Mouse (Mus musculus): Measurements from ENCODE around the gene Tmem245. TPM values are rescaled to one million over a fixed set of nuclear protein-coding genes. Genes with fewer than 3 reads are reported as not detected.
"Not testable (repeated sequence)": the region's sequence is repeated elsewhere in the genome, so short reads cannot be mapped to it uniquely, and the experiment has no call there.

The Tmem245 gene
- polyA plus RNA-seq, 1 experiment from 2014 or later: 23.1 TPM

DNA sequence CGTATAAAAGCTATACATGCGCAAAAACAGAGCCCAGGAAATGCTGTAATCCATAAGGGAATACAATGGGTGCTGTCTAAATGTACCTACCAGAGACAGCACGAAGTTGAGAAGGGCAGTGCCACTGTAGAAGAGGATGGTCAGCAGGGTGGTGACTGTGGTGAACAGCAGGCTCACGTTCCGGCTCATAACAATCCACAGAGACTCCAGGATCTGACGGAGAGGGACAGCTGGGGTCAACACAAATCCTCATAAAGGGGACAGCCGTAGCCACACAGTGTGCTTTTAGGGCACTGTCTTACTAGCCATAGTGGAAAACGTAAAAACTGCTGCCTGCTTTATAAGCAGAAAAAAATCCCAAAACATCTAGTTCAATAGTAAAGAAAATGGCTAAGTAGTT, 48.0 kb downstream of the Tmem245 start:
- Histone ChIP-seq H3K27ac (ENCODE audit: poor library complexity, severe bottlenecking) (no peak overlapping the region), H3K27me3 (replicated peaks) (no peaks in the 10 kb centered on the region), H3K36me3 (peaks cover 85% of the 10 kb centered on the region), H3K9ac (no peak overlapping the region), H3K4me2 (no peak overlapping the region), H3K4me3 (no peak overlapping the region), H3K9me3 (replicated peaks) (peaks cover 5% of the 10 kb centered on the region; the same call in 1 of the 2 replicates), H3K4me1 (replicated peaks) (0 out of 2 replicates have a peak, but pooled peaks cover 2% of the 10 kb centered on the region)
- ATAC-seq (ENCODE audit: insufficient number of reproducible peaks, low FRiP score): no peak
- WGBS: 87% methylated on average over 8 of the region's 8 CpGs

- ATAC-seq (ENCODE audit: insufficient number of reproducible peaks, low FRiP score): no peak
- Histone ChIP-seq H3K9ac (no peak overlapping the region), H3K4me2 (no peak overlapping the region), H3K36me3 (peaks cover 73% of the 10 kb centered on the region), H3K9me3 (replicated peaks) (peaks cover 8% of the 10 kb centered on the region; the same call in 1 of the 2 replicates), H3K4me3 (no peak overlapping the region), H3K4me1 (replicated peaks) (peaks cover 8% of the 10 kb centered on the region), H3K27ac (ENCODE audit: poor library complexity, severe bottlenecking) (no peak overlapping the region), H3K27me3 (replicated peaks) (no peaks in the 10 kb centered on the region)
- 74% methylated on average over 3 of the region's 3 CpGs for WGBS
Measured at GRCm38 (mm10) chr4:56897511-56897910, 49.7 kb downstream of the Tmem245 start.

- ATAC-seq (ENCODE audit: insufficient number of reproducible peaks, low FRiP score): no peak
- WGBS: 94% methylated on average over 3 of the region's 3 CpGs
- Histone ChIP-seq H3K9me3 (replicated peaks) (0 out of 2 replicates have a peak, but pooled peaks cover 3% of the 10 kb centered on the region), H3K4me3 (no peak overlapping the region), H3K27ac (ENCODE audit: poor library complexity, severe bottlenecking) (no peak overlapping the region), H3K9ac (no peak overlapping the region), H3K27me3 (replicated peaks) (no peaks in the 10 kb centered on the region), H3K4me1 (replicated peaks) (peaks cover 18% of the 10 kb centered on the region), H3K4me2 (no peak overlapping the region), H3K36me3 (peaks cover 59% of the 10 kb centered on the region)
Measured at GRCm38 (mm10) chr4:56894196-56894595, 53.0 kb downstream of the Tmem245 start.

DNA sequence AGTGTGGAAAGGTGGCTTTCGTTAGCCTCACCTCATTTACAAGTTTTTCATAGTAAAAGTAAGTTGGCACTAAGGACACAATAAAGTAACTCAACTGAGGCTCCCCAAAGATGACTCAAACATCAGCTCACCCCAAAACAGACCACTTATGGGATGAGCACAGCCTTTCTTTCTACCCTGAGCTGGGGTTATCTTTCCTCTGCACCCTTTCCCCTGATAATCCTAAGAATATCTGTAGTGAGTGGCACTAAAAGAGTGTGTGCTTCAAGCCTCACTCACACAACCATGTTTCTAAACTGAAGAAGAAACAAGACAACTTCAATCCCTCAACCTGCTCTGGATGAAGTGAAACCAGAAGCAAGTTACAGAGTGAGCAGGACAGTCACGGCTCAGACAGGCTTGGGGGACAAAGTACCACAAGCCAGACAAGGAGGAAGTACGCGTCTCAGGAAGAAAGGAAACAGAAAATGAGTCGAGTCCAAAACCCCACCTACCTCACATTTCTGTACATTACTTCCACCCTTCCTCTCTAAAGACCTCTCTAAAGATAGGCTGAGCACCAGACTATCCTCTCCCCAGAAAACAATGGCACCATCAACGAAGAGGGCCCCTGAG, 54.6 kb downstream of the Tmem245 start:
- Histone ChIP-seq H3K9me3 (replicated peaks) (0 out of 2 replicates have a peak, but pooled peaks cover 3% of the 10 kb centered on the region), H3K4me1 (replicated peaks) (peaks cover 19% of the 10 kb centered on the region), H3K27ac (ENCODE audit: poor library complexity, severe bottlenecking) (peak overlapping the region; percentile 35; the same call in 1 of the 2 replicates), H3K4me2 (no peak overlapping the region), H3K36me3 (peaks cover 54% of the 10 kb centered on the region), H3K27me3 (replicated peaks) (no peaks in the 10 kb centered on the region), H3K9ac (no peak overlapping the region), H3K4me3 (no peak overlapping the region)
- 71% methylated on average over 6 of the region's 6 CpGs for WGBS
- ATAC-seq (ENCODE audit: insufficient number of reproducible peaks, low FRiP score): no peak

DNA sequence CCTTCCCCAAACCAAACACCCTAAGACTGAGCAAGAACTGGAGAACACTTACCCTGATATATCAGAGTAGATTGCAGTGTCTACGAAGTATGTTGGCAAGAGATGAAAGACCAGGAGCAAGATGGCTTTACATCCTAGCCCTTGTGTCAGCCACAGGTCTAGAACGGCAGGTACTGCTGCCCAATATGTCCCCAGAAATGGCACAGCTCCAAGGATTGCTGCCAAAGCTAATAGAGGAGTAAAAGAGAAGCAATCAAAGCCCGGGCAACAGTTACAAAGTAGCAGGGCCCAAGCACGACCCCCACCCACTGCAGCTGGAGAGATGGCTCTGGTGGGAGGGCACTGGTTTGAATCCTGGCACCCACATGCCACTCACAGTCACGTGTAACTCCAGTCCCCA, 58.8 kb downstream of the Tmem245 start:
- 70% methylated on average over 5 of the region's 5 CpGs for WGBS
- H3K27me3 ChIP-seq (replicated peaks): no peaks in the 10 kb centered on the region
- no peak overlapping the region for H3K9ac ChIP-seq
- H3K27ac ChIP-seq (ENCODE audit: poor library complexity, severe bottlenecking): no peak overlapping the region
- H3K4me3 ChIP-seq: no peak overlapping the region
- ATAC-seq (ENCODE audit: insufficient number of reproducible peaks, low FRiP score): no peak
- no peak overlapping the region for H3K4me2 ChIP-seq
- H3K9me3 ChIP-seq (replicated peaks): no peaks in the 10 kb centered on the region
- H3K4me1 ChIP-seq (replicated peaks): peaks cover 28% of the 10 kb centered on the region
- H3K36me3 ChIP-seq: peaks cover 47% of the 10 kb centered on the region

DNA sequence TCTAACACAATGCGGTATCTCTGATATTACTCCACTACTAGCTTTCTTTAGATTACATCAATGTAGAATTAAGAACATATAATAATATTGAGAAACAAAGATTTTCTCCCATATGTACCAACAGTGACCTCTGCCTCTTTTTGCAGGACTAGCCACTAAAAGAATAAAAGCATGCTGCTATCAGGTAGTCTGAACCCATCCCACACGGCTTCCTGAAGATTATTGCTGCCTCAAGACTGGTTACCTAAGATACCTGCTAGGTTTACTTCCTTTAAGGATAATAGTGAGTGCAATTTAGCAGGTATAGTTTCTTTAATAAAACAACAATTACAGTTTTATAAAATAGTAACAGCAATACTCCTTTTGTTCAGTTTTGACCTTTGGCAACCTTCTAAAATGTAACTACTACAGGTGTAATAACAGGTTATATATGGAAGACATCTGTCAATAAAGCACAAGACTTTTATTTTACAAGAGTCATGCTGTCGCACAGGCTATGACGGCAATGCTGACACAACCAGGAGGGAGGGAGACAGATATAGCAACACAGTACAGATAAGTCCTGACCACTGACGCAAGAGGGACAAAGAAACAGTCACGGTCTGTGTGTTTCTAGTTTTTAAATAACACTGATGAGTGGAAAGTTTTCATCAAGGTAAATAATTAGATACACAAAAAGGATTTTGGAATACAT, 60.8 kb downstream of the Tmem245 start:
- Histone ChIP-seq H3K4me2 (no peak overlapping the region), H3K4me3 (no peak overlapping the region), H3K27ac (ENCODE audit: poor library complexity, severe bottlenecking) (no peak overlapping the region), H3K9me3 (replicated peaks) (no peaks in the 10 kb centered on the region), H3K4me1 (replicated peaks) (peaks cover 28% of the 10 kb centered on the region), H3K36me3 (peaks cover 53% of the 10 kb centered on the region), H3K27me3 (replicated peaks) (no peaks in the 10 kb centered on the region), H3K9ac (no peak overlapping the region)
- WGBS: 47% methylated on average over 6 of the region's 6 CpGs
- no peak for ATAC-seq (ENCODE audit: insufficient number of reproducible peaks, low FRiP score)

DNA sequence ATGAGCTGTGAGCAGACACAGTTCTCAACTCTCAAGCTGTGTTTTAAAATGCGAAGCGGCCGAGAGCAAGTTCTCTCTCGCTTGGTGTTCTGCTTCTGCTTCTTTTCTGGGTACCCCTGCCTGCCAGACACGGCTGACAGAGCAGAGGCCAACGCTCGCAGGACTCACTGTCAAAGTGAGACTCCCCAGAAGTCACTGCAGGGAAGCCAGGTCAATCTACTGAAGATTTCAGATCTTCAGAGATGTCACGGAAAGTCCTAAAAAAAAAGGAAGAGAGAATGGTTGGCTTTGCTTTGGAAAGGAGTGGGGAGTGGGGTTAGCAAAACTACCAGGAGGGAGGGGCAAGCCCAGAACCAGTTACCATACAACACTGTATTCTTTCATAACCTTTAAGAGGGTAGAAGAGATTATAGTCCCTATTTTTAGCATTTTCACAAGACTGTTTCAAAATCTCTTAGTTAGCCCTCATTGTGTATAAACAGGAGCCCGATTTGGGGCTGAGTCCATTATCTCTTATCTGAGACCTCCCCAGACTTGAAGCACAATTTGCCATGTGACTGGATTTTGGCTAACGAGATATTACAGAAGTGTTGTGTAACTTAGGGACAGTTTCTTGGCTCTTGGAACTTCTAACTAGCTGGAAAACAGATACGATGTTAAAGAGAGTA, 67.1 kb downstream of the Tmem245 start:
- no peaks in the 10 kb centered on the region for H3K27me3 ChIP-seq (replicated peaks)
- WGBS: 26% methylated on average over 11 of the region's 11 CpGs
- peaks cover 45% of the 10 kb centered on the region for H3K4me1 ChIP-seq (replicated peaks)
- no peaks in the 10 kb centered on the region for H3K9me3 ChIP-seq (replicated peaks)
- peak overlapping the region; percentile 14 for H3K4me2 ChIP-seq
- H3K9ac ChIP-seq: no peak overlapping the region
- H3K4me3 ChIP-seq: no peak overlapping the region
- no peak for ATAC-seq (ENCODE audit: insufficient number of reproducible peaks, low FRiP score)
- H3K36me3 ChIP-seq: peaks cover 44% of the 10 kb centered on the region
- peak overlapping the region; percentile 80 for H3K27ac ChIP-seq (ENCODE audit: poor library complexity, severe bottlenecking)

DNA sequence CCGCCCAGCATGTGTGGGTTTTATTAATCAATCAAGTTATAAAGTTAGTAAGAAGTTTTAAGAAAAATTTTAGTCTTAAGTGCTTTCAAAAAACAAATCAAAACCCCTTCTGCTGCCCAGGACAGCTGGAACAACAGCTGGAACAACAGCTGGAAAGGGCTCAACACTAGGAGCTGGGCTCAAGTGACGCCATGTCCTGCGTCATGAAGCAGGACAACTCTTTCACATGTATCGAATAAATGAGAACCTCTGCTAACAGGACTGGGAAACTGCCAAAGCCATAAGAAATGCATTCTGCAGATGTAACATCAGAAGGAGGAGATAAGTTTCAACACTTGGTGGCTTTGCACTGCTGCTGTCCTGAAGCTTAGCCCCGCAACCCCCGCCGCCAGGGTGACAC, 68.3 kb downstream of the Tmem245 start:
- Histone ChIP-seq H3K36me3 (peaks cover 43% of the 10 kb centered on the region), H3K9ac (no peak overlapping the region), H3K9me3 (replicated peaks) (0 out of 2 replicates have a peak, but pooled peaks cover 3% of the 10 kb centered on the region), H3K27me3 (replicated peaks) (no peaks in the 10 kb centered on the region), H3K4me3 (no peak overlapping the region), H3K27ac (ENCODE audit: poor library complexity, severe bottlenecking) (0 out of 2 replicates have a peak overlapping the region, but pooled peaks have one; percentile 80), H3K4me2 (no peak overlapping the region), H3K4me1 (replicated peaks) (peaks cover 43% of the 10 kb centered on the region)
- WGBS: 90% methylated on average over 7 of the region's 7 CpGs
- no peak for ATAC-seq (ENCODE audit: insufficient number of reproducible peaks, low FRiP score)

DNA sequence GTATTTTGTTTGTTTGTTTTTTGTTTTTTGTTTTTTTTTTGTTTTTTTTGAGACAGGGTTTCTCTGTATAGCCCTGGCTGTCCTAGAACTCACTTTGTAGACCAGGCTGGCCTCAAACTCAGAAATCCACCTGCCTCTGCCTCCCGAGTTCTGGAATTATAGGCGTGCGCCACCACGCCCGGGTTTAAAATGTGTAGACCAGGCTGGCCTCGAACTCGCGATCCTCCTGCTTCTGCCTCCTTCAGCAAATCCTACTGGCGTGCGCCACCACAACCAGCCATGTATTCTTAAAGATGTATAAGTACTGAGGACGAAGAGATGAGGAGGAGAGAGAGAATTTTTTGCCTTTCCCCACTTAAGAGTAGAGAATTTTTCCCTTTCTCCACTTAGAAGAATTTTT, 76.7 kb downstream of the Tmem245 start:
- peaks cover 17% of the 10 kb centered on the region; the same call in 1 of the 2 replicates for H3K4me1 ChIP-seq (replicated peaks)
- 95% methylated on average over 11 of the region's 11 CpGs for WGBS

GRCm38 (mm10) chr4:56867761-56868160, 79.5 kb downstream of the Tmem245 start:
- H3K9ac ChIP-seq: no peak overlapping the region
- no peaks in the 10 kb centered on the region for H3K9me3 ChIP-seq (replicated peaks)
- H3K27me3 ChIP-seq (replicated peaks): no peaks in the 10 kb centered on the region
- no peak overlapping the region for H3K4me2 ChIP-seq
- H3K4me1 ChIP-seq (replicated peaks): peaks cover 33% of the 10 kb centered on the region
- no peak for ATAC-seq (ENCODE audit: insufficient number of reproducible peaks, low FRiP score)
- no peak overlapping the region for H3K4me3 ChIP-seq
- no peak overlapping the region for H3K27ac ChIP-seq (ENCODE audit: poor library complexity, severe bottlenecking)
- 85% methylated on average over 5 of the region's 5 CpGs for WGBS
- H3K36me3 ChIP-seq: peaks cover 20% of the 10 kb centered on the region

More for the DNA sequence above, 76.7 kb downstream of the Tmem245 start:
- H3K4me3 ChIP-seq; H3K27ac ChIP-seq (ENCODE audit: poor library complexity, severe bottlenecking); H3K9ac ChIP-seq; H3K9me3 ChIP-seq (replicated peaks); H3K27me3 ChIP-seq (replicated peaks); ATAC-seq (ENCODE audit: insufficient number of reproducible peaks, low FRiP score); H3K4me2 ChIP-seq: not testable (repeated sequence)
- peaks cover 33% of the 10 kb centered on the region for H3K36me3 ChIP-seq

DNA sequence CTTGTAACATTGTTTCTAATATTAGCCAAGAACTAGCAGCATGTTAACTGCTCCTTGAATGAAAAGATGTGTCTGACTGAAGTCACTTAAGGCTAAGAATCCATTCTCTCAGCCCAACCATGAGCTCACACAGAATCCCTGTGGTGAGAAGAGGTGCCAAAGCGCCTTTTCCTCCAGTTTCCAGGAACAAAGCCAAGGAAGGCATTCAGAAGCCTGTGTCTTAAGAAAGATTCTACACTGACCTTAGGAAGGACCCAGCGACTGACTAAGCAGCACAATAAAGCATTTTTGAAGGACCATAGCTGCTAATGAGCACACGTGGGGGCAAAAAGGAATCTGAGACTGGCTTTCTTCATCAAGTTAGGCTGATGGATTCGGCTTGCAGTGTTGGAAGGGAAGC, 81.3 kb downstream of the Tmem245 start:
- no peak overlapping the region for H3K9ac ChIP-seq
- peaks cover 33% of the 10 kb centered on the region for H3K4me1 ChIP-seq (replicated peaks)
- no peaks in the 10 kb centered on the region for H3K27me3 ChIP-seq (replicated peaks)
- no peak overlapping the region for H3K4me3 ChIP-seq
- H3K36me3 ChIP-seq: peaks cover 4% of the 10 kb centered on the region
- H3K27ac ChIP-seq (ENCODE audit: poor library complexity, severe bottlenecking): peak overlapping the region; percentile 29; the same call in 1 of the 2 replicates
- H3K4me2 ChIP-seq: no peak overlapping the region
- no peaks in the 10 kb centered on the region for H3K9me3 ChIP-seq (replicated peaks)
- WGBS: 54% methylated on average over 4 of the region's 4 CpGs
- ATAC-seq (ENCODE audit: insufficient number of reproducible peaks, low FRiP score): no peak

Data from heart, embryonic 12.5 days (tissue).